Mouse (Mus musculus) A20 (cell line): ENCODE data around the gene Rps27l.
A peak's percentile ranks its signal among the peaks of the same experiment; 100 is the strongest.

Experiments used
- DNase-seq: peaks from one replicate; pipeline ENCODE4 v3.0.0-alpha.2; 2011; ENCODE audit warnings: low read depth, low spot score

The Rps27l gene

DNA sequence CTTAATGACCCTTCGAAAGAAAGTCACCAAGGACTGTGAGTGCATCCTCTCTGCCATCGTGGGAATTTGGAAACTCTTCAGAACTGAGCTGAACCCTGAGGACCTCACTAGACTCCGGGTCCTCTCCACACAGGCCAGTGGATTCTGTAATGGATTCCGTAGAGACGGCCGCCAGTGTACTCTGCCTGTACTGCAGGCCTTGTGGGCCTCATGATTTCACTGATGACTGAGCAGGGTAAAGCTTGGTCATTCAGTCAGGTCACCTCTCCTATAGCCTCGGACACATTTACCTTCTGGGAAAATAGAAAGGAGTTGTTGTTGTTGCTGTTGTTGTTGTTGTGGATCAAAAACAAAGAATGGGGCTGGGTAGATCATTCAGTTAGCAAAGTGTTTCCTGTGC is 36.2 kb downstream of the Rps27l start:
- DNase-seq = no peak

DNA sequence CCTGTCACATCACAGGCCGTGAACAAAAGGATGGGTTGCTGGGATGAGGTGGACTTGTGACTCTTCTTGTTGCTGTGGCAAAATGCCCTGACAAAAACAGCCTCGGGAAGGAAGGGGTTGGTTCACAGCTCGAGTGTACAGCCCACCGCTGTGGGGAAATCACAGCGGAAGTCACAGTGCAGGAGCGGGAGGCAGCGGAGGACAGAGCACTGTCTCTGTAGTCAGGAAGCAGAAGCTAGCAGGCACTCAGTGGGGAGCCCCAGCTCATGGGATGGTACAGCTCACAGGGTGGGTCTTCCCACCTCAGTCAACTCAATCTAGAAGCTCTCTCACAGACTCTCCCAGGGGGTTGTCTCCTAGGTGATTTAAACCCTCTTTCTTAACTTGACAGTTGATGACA is 39.5 kb downstream of the Rps27l start:
- DNase-seq = no peak

DNA sequence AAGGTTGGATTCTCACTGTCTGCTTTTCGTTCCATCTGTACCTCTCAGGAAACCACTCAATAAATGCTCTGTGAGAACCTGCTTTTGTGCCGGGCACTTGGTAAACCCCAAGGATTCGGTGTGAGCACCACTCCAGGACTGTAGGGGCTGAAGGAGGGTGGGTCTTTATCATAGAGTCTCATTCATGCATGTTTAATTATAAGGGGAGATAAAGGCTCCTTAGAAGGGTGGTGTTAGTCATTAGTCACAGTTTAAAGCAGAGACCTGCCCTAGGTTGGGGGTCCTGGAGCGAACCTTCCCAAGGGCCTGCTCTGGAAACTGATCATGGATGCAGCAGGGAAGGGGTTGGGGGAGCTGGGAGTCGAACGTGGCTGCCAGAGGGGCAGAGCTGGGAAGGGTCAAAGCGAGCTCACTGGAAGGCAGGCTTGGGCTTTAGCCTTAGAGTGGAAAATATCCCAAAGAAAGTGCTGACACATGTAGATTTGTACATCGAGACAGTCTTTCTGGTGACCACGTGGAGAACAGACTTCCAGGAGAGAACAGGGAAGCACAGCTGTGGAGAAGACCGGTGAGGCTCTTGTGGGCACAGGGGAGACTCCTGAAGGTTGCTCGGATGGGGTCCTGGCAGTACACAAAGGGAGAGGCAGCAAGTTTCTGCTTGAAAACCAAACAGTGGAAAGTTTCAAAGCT is 42.5 kb downstream of the Rps27l start:
- no peak for DNase-seq

DNA sequence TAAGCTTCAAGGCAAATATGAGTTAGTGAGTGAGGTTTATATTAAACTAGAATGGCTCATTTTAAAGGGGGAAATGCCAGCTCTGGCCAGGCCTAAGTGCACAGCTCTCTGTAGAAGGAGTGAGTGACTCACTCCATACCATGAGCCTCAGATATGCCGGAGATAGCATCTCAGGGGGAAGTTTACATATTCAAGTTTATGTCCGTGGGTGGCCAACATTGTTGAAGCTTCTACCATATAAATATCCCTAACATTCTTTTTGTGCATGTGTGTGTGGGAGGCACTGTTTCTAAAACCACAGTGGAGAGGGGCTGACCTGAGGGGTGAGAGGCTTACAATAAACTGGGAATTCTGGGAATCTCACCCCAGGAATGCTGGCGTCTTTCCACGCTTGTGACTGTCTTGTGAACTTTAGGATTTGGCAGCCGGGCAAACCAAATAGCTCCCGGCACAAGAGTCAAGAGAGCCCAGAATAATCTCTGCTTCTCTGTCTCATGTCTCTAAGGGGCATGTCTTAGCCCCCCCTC is 43.1 kb downstream of the Rps27l start:
- no peak for DNase-seq

DNA sequence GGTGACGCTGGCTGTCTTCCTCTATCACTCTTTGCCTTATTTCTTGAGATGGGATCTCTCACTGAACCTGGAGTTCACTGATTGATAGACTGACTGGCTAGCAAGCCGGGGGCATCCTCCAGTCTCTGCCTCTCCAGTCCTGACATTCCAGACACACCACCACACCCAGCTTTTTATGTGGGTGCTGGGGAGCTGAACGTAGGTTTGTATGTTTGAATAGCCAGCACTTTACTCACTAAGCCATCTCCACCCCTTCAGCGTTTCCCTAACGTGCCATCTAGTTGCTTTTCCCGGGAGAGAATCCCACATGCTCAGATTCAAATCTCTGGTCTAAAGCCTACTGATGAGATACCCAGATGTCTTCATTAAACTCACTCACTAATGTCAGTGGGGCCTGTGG is 43.7 kb downstream of the Rps27l start:
- no peak for DNase-seq

DNA sequence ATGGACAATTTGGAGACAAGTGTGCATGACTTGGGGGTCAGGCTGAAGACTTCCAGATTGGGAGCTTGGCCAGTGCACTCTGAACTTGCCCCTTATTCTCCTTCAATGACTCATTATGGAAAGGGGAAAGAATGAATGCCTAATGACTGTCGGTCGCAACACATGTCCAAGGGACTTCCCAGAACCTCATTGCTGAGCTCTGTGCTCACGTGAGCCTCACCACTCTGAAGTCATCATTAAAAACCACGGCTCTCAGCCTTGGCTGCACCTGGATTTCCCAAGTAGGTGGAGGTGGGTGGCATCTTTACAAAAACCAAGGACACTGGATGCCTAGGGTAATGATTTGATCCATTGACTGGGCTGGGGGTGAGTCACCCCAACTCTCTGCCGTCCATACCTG is 44.2 kb downstream of the Rps27l start:
- peak; percentile 20 for DNase-seq

DNA sequence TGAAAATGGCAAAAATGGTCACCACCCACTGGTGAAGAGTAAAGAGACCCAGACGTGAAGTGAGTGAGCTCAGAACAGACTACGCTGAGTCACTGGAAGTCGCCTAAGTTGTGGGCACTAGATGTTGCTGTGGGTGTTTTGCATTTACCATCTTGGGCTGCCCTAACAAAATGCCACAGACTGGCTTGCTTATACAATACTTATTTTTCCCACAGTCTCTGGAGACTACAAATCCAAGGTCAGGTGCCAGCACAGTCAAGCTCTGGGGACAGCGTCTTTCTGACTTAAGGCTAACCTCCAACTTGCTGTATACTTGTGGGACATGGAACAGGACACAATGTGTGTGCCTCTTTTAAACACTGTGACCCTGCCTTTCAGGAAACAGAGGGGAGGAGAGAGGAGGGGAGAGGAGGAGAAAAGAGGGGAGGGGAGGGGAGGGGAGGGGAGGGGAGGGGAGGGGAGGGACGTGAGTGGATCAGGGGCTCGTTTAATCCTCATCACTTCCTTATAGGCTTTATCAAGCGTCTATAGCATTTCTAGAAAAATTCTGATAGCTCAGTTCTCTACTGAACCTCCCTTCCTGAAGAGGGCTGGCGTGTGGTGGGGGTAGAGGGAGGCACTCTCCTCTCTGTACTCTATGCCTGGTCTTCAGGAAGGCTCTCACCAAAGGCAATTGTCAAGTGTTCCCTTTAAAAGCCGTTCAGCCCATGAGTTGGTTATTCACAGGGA is 45.3 kb downstream of the Rps27l start:
- DNase-seq = no peak

DNA sequence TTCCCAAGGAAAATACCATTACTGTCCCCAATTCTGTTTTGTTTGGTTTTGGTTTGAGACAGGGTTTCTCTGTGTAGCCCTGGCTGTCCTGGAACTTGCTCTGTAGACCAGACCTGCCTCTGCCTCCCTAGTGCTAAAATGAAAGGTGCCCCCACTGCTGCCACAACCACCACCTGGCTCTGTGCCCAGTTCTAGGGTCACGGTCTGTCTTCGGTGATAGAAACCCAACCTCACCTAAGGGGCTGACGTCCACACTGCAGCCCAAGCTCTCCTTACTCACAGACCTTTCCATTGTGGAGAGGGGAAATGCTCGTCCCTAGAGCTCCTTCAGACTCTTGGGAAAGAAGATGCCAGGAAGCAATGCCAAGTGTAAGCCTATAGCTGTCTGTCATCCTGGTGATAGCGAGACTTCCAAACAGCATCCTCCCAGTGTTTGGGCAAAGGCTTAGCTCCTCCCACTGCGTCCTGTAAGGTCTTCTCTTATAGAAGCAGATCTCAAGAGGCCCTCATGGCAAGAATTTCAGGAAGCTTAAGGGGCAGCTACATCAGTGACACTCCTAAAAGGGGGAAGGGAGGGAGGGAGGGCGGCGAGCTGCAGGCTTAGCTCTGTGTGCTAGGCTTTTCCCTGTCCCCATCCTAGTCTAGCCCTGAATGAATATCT is 46.0 kb downstream of the Rps27l start:
- DNase-seq = no peak
